Comparison of ENCODE assay signal across 8 mouse cellular contexts in genomic region chr11:94992480-94992753, GRCm38 (mm10). TPM values are rescaled to one million over a fixed set of nuclear protein-coding genes. Genes with fewer than 3 reads are reported as not detected.
DNase-seq lines count a peak whose midpoint lies in the region; ATAC-seq and TF ChIP-seq lines count a peak whose summit lies in the region.

No protein-coding gene starts in this region.

- intact Hi-C loops in gastrocnemius, postnatal 14 days (cut with DNase I; ENCODE audit: low total_unique reads) = no loop called here
- intact Hi-C loops in gastrocnemius, postnatal 36 days (cut with DNase I) = no loop called here
- intact Hi-C loops in left cerebral cortex, postnatal 4 days (cut with DNase I) = no loop called here

- H3K9ac ChIP-seq in ES-Bruce4 (ENCODE audit: low read depth, poor library complexity, severe bottlenecking) = peak overlapping the region; percentile 91
- peak overlapping the region; percentile 94 for H3K9ac ChIP-seq in forebrain, embryonic 14.5 days (ENCODE audit: low read length)
- peak overlapping the region; percentile 59 for H3K9ac ChIP-seq in liver, adult 2 months (ENCODE audit: low read depth, low read length)
- peak overlapping the region; percentile 87 for H3K9ac ChIP-seq in stomach, embryonic 14.5 days (replicated peaks; ENCODE audit: low read depth, low read length)

- H3K79me2 ChIP-seq in liver, adult 2 months (ENCODE audit: control insufficient read depth, insufficient read depth, low read length) = peaks cover 7% of the 10 kb centered on the region; the same call in 1 of the 2 replicates

- H3K27me3 ChIP-seq in ES-Bruce4 (ENCODE audit: control insufficient read depth, insufficient read depth, low read length, poor library complexity, severe bottlenecking) = peaks cover 3% of the 10 kb centered on the region; the same call in 1 of the 2 replicates
- no peaks in the 10 kb centered on the region for H3K27me3 ChIP-seq in forebrain, embryonic 14.5 days (replicated peaks; ENCODE audit: control insufficient read depth, insufficient read depth, low read length)
- H3K27me3 ChIP-seq in liver, adult 2 months (ENCODE audit: control insufficient read depth, insufficient read depth, low read length) = peaks cover 10% of the 10 kb centered on the region
- H3K27me3 ChIP-seq in stomach, embryonic 14.5 days (ENCODE audit: control insufficient read depth, insufficient read depth, low read length) = no peaks in the 10 kb centered on the region

- peak overlapping the region; percentile 99 for H3K4me2 ChIP-seq in forebrain, embryonic 14.5 days (ENCODE audit: low read length)
- H3K4me2 ChIP-seq in stomach, embryonic 14.5 days (replicated peaks; ENCODE audit: low read depth, low read length) = peak overlapping the region; percentile 75

- H3K4me1 ChIP-seq in ES-Bruce4 (ENCODE audit: control insufficient read depth, insufficient read depth, low read length) = peaks cover 4% of the 10 kb centered on the region
- peaks cover 45% of the 10 kb centered on the region for H3K4me1 ChIP-seq in forebrain, embryonic 14.5 days (ENCODE audit: control insufficient read depth, insufficient read depth, low read length)
- H3K4me1 ChIP-seq in liver, adult 2 months (ENCODE audit: control insufficient read depth, insufficient read depth, low read length) = peaks cover 4% of the 10 kb centered on the region; the same call in 1 of the 2 replicates
- H3K4me1 ChIP-seq in stomach, embryonic 14.5 days (ENCODE audit: control insufficient read depth, insufficient read depth, low read length) = peaks cover 53% of the 10 kb centered on the region

- TF ChIP-seq POLR2A in ES-Bruce4 (IDR thresholded peaks at IDR 0.05; ENCODE audit: insufficient read depth, low read length) = no peak
- TF ChIP-seq POLR2A in liver, adult 2 months (IDR thresholded peaks at IDR 0.05; ENCODE audit: extremely low read depth, insufficient read depth, low read length) = no peak

- 0% methylated on average over 20 of the region's 20 CpGs for WGBS in forebrain, embryonic 14.5 days
- WGBS in liver, adult 2 months = 9% methylated on average over 20 of the region's 20 CpGs
- 1% methylated on average over 20 of the region's 20 CpGs for WGBS in stomach, embryonic 14.5 days

- no peak for TF ChIP-seq EP300 in ES-Bruce4 (IDR thresholded peaks at IDR 0.05; ENCODE audit: insufficient read depth, low read depth, low read length)

- no peak overlapping the region for H3K27ac ChIP-seq in ES-Bruce4 (ENCODE audit: insufficient read depth, low read length)
- peak overlapping the region; percentile 94 for H3K27ac ChIP-seq in forebrain, embryonic 14.5 days (ENCODE audit: low read depth, low read length)
- peak overlapping the region; percentile 22; the same call in 1 of the 2 replicates for H3K27ac ChIP-seq in liver, adult 2 months (replicated peaks; ENCODE audit: insufficient read depth, low read depth, low read length)
- H3K27ac ChIP-seq in stomach, embryonic 14.5 days (ENCODE audit: low read length) = peak overlapping the region; percentile 59; the same call in 1 of the 2 replicates

- TF ChIP-seq CTCF in ES-Bruce4 (IDR thresholded peaks at IDR 0.05; ENCODE audit: low read depth, low read length) = no peak
- no peak for TF ChIP-seq CTCF in liver, adult 2 months (IDR thresholded peaks at IDR 0.05; ENCODE audit: low read depth, low read length)

- H3K4me3 ChIP-seq in ES-Bruce4 (ENCODE audit: low read depth, low read length) = peak overlapping the region; percentile 55
- peak overlapping the region; percentile 86 for H3K4me3 ChIP-seq in forebrain, embryonic 14.5 days (ENCODE audit: low read depth, low read length)
- peak overlapping the region; percentile 57 for H3K4me3 ChIP-seq in liver, adult 2 months (ENCODE audit: insufficient read depth, low read depth, low read length)
- peak overlapping the region; percentile 74 for H3K4me3 ChIP-seq in stomach, embryonic 14.5 days (ENCODE audit: low read depth, low read length)

- peak; percentile 26 for DNase-seq in gastrocnemius, postnatal 14 days
- no peak for DNase-seq in gastrocnemius, postnatal 36 days
- DNase-seq in forebrain, embryonic 14.5 days (ENCODE audit: low spot score) = no peak
- no peak for DNase-seq in liver, adult 2 months (ENCODE audit: extremely low read depth, low read depth, low spot score)
- no peak for DNase-seq in left cerebral cortex, postnatal 4 days
- no peak for DNase-seq in frontal cortex, postnatal 25 days (ENCODE audit: low spot score in 2 of 2)

- ATAC-seq in forebrain, embryonic 14.5 days = no peak
- ATAC-seq in stomach, embryonic 14.5 days (ENCODE audit: insufficient number of reproducible peaks, insufficient read depth, low FRiP score, low read depth) = no peak

- no peaks in the 10 kb centered on the region for H3K9me3 ChIP-seq in ES-Bruce4 (replicated peaks; ENCODE audit: control insufficient read depth, insufficient read depth, low read length, poor library complexity, severe bottlenecking)
- no peaks in the 10 kb centered on the region for H3K9me3 ChIP-seq in forebrain, embryonic 14.5 days (replicated peaks; ENCODE audit: control insufficient read depth, low read length)
- H3K9me3 ChIP-seq in stomach, embryonic 14.5 days (ENCODE audit: control insufficient read depth, low read depth, low read length) = no peaks in the 10 kb centered on the region

- no peaks in the 10 kb centered on the region for H3K36me3 ChIP-seq in ES-Bruce4 (ENCODE audit: control insufficient read depth, insufficient read depth, low read length, poor library complexity, severe bottlenecking)
- H3K36me3 ChIP-seq in forebrain, embryonic 14.5 days (ENCODE audit: control insufficient read depth, insufficient read depth, low read length) = peaks cover 25% of the 10 kb centered on the region
- H3K36me3 ChIP-seq in liver, adult 2 months (ENCODE audit: control insufficient read depth, insufficient read depth, low read length) = no peaks in the 10 kb centered on the region
- peaks cover 14% of the 10 kb centered on the region for H3K36me3 ChIP-seq in stomach, embryonic 14.5 days (ENCODE audit: control insufficient read depth, insufficient read depth, low read length)

RNA-seq across cellular contexts. Expression of gene Ppp1r9b, which starts 1.6 kb away (rescaled TPM):
- total RNA-seq in gastrocnemius, postnatal 14 days (2021) = 10 to 100 TPM; 38.7 to 38.8 TPM
- total RNA-seq in gastrocnemius, postnatal 36 days (2021) = 10 to 100 TPM; 21.9 to 22.0 TPM
- polyA plus RNA-seq in ES-Bruce4 (2011; ENCODE audit: insufficient read depth, insufficient read length, low read depth, missing spikeins) = 20.3 and 21.0 TPM in 2 replicates
- 20.8 and 21.8 TPM in 2 replicates for polyA plus RNA-seq in forebrain, embryonic 14.5 days (2014; fragmentation: Nextera tagmentation; extraction: Ambion mirVana)
- total RNA-seq in liver, adult 2 months (2014; rRNA removed) = 2.6 and 4.0 TPM in 2 replicates
- polyA plus RNA-seq in liver, adult 2 months (2012; rRNA removed) = 3.5 and 3.6 TPM in 2 replicates
- 13.5 and 14.4 TPM in 2 replicates for polyA plus RNA-seq in stomach, embryonic 14.5 days (2014; fragmentation: Nextera tagmentation; extraction: Ambion mirVana)
- 100 to 1,000 TPM; 273 to 276 TPM for total RNA-seq in left cerebral cortex, postnatal 4 days (2021)

RNA-seq across cellular contexts. Expression of gene Sgca, which starts 16.3 kb away (rescaled TPM):
- total RNA-seq in gastrocnemius, postnatal 14 days (2021) = 100 to 1,000 TPM; 201 to 224 TPM
- total RNA-seq in gastrocnemius, postnatal 36 days (2021) = 100 to 1,000 TPM; 252 to 259 TPM
- polyA plus RNA-seq in ES-Bruce4 (2011; ENCODE audit: insufficient read depth, insufficient read length, low read depth, missing spikeins) = not detected in 2 replicates
- polyA plus RNA-seq in forebrain, embryonic 14.5 days (2014; fragmentation: Nextera tagmentation; extraction: Ambion mirVana) = not detected in 2 replicates
- 0.09 TPM in 1 of 2 replicates, not detected in the other for total RNA-seq in liver, adult 2 months (2014; rRNA removed)
- not detected in 2 replicates for polyA plus RNA-seq in liver, adult 2 months (2012; rRNA removed)
- polyA plus RNA-seq in stomach, embryonic 14.5 days (2014; fragmentation: Nextera tagmentation; extraction: Ambion mirVana) = 0.30 and 0.46 TPM in 2 replicates
- total RNA-seq in left cerebral cortex, postnatal 4 days (2021) = not detected

RNA-seq across cellular contexts. Expression of gene Samd14, which starts 17.3 kb away (rescaled TPM):
- 1 to 10 TPM; 1.7 to 2.2 TPM for total RNA-seq in gastrocnemius, postnatal 14 days (2021)
- total RNA-seq in gastrocnemius, postnatal 36 days (2021) = under 1 TPM; 0.44 to 0.56 TPM
- 0.30 and 0.79 TPM in 2 replicates for polyA plus RNA-seq in ES-Bruce4 (2011; ENCODE audit: insufficient read depth, insufficient read length, low read depth, missing spikeins)
- 81.7 and 96.5 TPM in 2 replicates for polyA plus RNA-seq in forebrain, embryonic 14.5 days (2014; fragmentation: Nextera tagmentation; extraction: Ambion mirVana)
- 0.13 and 0.18 TPM in 2 replicates for total RNA-seq in liver, adult 2 months (2014; rRNA removed)
- polyA plus RNA-seq in liver, adult 2 months (2012; rRNA removed) = 0.13 and 0.29 TPM in 2 replicates
- polyA plus RNA-seq in stomach, embryonic 14.5 days (2014; fragmentation: Nextera tagmentation; extraction: Ambion mirVana) = 22.8 and 24.5 TPM in 2 replicates
- 100 to 1,000 TPM; 173 to 176 TPM for total RNA-seq in left cerebral cortex, postnatal 4 days (2021)

RNA-seq across cellular contexts. Expression of gene Hils1, which starts 25.0 kb away (rescaled TPM):
- total RNA-seq in gastrocnemius, postnatal 14 days (2021) = not detected
- total RNA-seq in gastrocnemius, postnatal 36 days (2021) = not detected
- polyA plus RNA-seq in ES-Bruce4 (2011; ENCODE audit: insufficient read depth, insufficient read length, low read depth, missing spikeins) = not detected in 2 replicates
- polyA plus RNA-seq in forebrain, embryonic 14.5 days (2014; fragmentation: Nextera tagmentation; extraction: Ambion mirVana) = not detected in 2 replicates
- not detected in 2 replicates for total RNA-seq in liver, adult 2 months (2014; rRNA removed)
- 0.19 TPM in 1 of 2 replicates, not detected in the other for polyA plus RNA-seq in liver, adult 2 months (2012; rRNA removed)
- polyA plus RNA-seq in stomach, embryonic 14.5 days (2014; fragmentation: Nextera tagmentation; extraction: Ambion mirVana) = not detected in 2 replicates
- total RNA-seq in left cerebral cortex, postnatal 4 days (2021) = under 1 TPM in 1 of 2 experiments, not detected in 1; 0.46 TPM

RNA-seq across cellular contexts. Expression of gene Pdk2, which starts 48.7 kb away (rescaled TPM):
- total RNA-seq in gastrocnemius, postnatal 14 days (2021) = 100 to 1,000 TPM; 330 to 344 TPM
- 100 to 1,000 TPM; 370 to 480 TPM for total RNA-seq in gastrocnemius, postnatal 36 days (2021)
- 9.4 and 9.5 TPM in 2 replicates for polyA plus RNA-seq in ES-Bruce4 (2011; ENCODE audit: insufficient read depth, insufficient read length, low read depth, missing spikeins)
- polyA plus RNA-seq in forebrain, embryonic 14.5 days (2014; fragmentation: Nextera tagmentation; extraction: Ambion mirVana) = 20.1 and 24.2 TPM in 2 replicates
- 17.7 and 30.9 TPM in 2 replicates for total RNA-seq in liver, adult 2 months (2014; rRNA removed)
- polyA plus RNA-seq in liver, adult 2 months (2012; rRNA removed) = 101 and 125 TPM in 2 replicates
- 34.1 and 35.8 TPM in 2 replicates for polyA plus RNA-seq in stomach, embryonic 14.5 days (2014; fragmentation: Nextera tagmentation; extraction: Ambion mirVana)
- total RNA-seq in left cerebral cortex, postnatal 4 days (2021) = 10 to 100 TPM; 21.4 to 22.2 TPM

Comparison
In these comparisons a context has a peak if more than half of its experiments do, and no peak if none do; other contexts are left out.
1. RNA of gene Ppp1r9b, which starts 1.6 kb away (total RNA-seq): 273 to 276 TPM in left cerebral cortex, postnatal 4 days; 38.7 to 38.8 TPM in gastrocnemius, postnatal 14 days, 21.9 to 22.0 TPM in gastrocnemius, postnatal 36 days and 2.6 to 4.0 TPM in liver, adult 2 months; every median in the first group is over 4 times any median in the second.
2. RNA of gene Sgca, which starts 16.3 kb away (total RNA-seq): 252 to 259 TPM in gastrocnemius, postnatal 36 days and 201 to 224 TPM in gastrocnemius, postnatal 14 days; not detected in left cerebral cortex, postnatal 4 days and 0.09 TPM in liver, adult 2 months; every median in the first group is over 100 times any median in the second.
3. RNA of gene Samd14, which starts 17.3 kb away (total RNA-seq): 173 to 176 TPM in left cerebral cortex, postnatal 4 days; 1.7 to 2.2 TPM in gastrocnemius, postnatal 14 days, 0.44 to 0.56 TPM in gastrocnemius, postnatal 36 days and 0.13 to 0.18 TPM in liver, adult 2 months; every median in the first group is over 10 times any median in the second.
4. Peak in every context shown above with its lines, with median percentiles within 50 percentile points of each other: H3K4me3 ChIP-seq and H3K9ac ChIP-seq.